Mouse (Mus musculus): ENCODE results near the gene Dgki. TPM values are rescaled to one million over a fixed set of nuclear protein-coding genes. Genes with fewer than 3 reads are reported as not detected.
"Not testable (repeated sequence)": the region's sequence is repeated elsewhere in the genome, so short reads cannot be mapped to it uniquely, and the experiment has no call there.

Gene Dgki
- polyA plus RNA-seq, 1 experiment from 2014 or later = 0.85 TPM

DNA sequence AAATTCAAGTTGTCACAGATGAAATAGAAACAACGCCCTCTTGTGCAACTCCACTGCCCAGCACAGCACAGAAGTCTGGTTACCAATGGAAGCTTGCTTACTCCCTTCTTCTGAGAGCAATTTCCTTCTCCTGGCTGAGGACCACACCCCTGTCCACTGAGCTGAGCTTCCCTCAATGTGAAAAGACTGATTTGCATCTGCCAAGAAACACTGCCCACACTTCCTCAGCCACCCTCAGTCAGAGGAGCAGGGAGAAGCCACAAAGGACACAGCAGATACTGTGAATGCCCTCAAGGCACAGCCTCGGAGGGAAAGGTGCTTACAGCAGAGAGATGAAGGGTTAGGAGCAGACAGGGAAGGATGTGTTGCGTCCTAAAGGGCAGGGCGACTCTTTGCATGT, 149.9 kb downstream of the Dgki start:
- Histone ChIP-seq H3K27ac (no peak overlapping the region; the same call in 1 of the 2 replicates), H3K9me3 (no peaks in the 10 kb centered on the region), H3K4me1 (peaks cover 4% of the 10 kb centered on the region), H3K4me3 (no peak overlapping the region), H3K27me3 (ENCODE audit: insufficient read depth, poor library complexity, severe bottlenecking) (no peaks in the 10 kb centered on the region), H3K36me3 (no peaks in the 10 kb centered on the region)
- no peak for DNase-seq (ENCODE audit: low spot score)
- 71% methylated on average over 4 of the region's 4 CpGs for WGBS

DNA sequence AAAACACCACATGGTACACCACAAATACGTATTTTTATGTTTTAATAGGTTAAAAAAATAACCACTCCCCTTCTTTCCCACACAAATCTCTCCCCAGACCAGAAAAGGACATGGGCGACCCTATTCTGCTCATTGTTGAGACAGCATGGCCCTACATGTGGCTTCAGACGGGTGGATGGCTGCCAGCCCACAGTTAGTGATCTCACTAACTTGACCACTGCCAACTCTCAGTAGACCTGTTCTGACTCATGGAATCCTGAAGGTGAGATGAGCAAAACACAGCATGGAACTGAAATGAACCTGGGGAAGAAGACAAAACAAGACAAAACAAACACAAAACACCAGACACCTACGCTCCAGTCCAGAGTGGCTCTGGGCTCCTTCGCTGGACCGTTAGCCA, 150.8 kb downstream of the Dgki start:
- 81% methylated on average over 6 of the region's 6 CpGs for WGBS
- Histone ChIP-seq H3K36me3 (no peaks in the 10 kb centered on the region), H3K9me3 (no peaks in the 10 kb centered on the region), H3K4me3 (no peak overlapping the region), H3K4me1 (peaks cover 12% of the 10 kb centered on the region), H3K27me3 (ENCODE audit: insufficient read depth, poor library complexity, severe bottlenecking) (no peaks in the 10 kb centered on the region), H3K27ac (no peak overlapping the region)
- no peak for DNase-seq (ENCODE audit: low spot score)

DNA sequence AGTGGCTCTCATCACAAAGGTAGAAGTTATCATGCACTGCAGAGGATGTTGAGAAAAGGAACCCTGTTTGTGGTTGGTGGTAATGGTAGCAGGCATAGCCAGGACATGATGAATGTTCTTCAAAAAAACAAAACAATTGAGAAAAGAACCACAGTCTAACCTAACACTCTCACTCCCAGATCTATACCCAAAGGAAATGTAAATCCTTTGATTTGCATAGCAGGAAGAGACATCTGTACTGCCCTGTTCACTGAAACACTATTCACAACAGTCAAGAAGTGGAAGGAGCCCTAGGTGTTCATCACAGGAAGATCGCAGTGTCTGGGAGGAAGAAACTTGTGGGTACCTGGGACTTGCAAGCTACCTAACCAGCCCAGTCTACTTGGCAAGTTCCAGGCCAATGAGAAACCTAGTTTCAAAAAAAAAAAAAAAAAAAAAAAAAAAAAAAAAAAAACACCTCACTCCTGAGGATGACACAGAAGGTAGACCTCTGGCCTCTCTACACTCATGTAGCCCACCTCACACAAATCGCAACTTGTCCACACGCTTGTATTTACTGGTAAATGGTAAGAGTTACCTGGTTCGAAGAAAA, 152.5 kb downstream of the Dgki start:
- 89% methylated on average over 4 of the region's 4 CpGs for WGBS
- peaks cover 26% of the 10 kb centered on the region for H3K4me1 ChIP-seq
- no peak overlapping the region for H3K4me3 ChIP-seq
- no peak for DNase-seq (ENCODE audit: low spot score)
- no peak overlapping the region for H3K27ac ChIP-seq
- no peaks in the 10 kb centered on the region for H3K36me3 ChIP-seq
- no peaks in the 10 kb centered on the region for H3K27me3 ChIP-seq (ENCODE audit: insufficient read depth, poor library complexity, severe bottlenecking)
- H3K9me3 ChIP-seq = no peaks in the 10 kb centered on the region

DNA sequence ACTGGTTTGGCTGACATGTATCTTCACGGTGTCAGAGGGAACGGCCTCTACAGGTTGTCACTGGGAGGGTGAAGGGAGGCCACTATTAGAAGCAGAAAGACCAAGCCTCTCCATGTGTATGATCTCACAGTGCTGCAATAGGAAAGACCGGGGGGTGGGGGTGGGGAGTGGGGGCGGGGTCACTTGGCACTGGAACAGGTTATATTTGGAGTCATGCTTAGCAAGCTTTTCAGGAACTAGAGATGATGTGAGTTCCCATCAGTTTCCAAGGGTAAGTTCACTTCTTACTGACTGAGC, 156.2 kb downstream of the Dgki start:
- Histone ChIP-seq H3K4me1 (peaks cover 26% of the 10 kb centered on the region), H3K4me3 (no peak overlapping the region), H3K36me3 (no peaks in the 10 kb centered on the region), H3K27me3 (ENCODE audit: insufficient read depth, poor library complexity, severe bottlenecking) (no peaks in the 10 kb centered on the region), H3K27ac (peak overlapping the region; percentile 36; the same call in 1 of the 2 replicates), H3K9me3 (no peaks in the 10 kb centered on the region)
- WGBS = 29% methylated on average over 4 of the region's 4 CpGs
- no peak for DNase-seq (ENCODE audit: low spot score)

DNA sequence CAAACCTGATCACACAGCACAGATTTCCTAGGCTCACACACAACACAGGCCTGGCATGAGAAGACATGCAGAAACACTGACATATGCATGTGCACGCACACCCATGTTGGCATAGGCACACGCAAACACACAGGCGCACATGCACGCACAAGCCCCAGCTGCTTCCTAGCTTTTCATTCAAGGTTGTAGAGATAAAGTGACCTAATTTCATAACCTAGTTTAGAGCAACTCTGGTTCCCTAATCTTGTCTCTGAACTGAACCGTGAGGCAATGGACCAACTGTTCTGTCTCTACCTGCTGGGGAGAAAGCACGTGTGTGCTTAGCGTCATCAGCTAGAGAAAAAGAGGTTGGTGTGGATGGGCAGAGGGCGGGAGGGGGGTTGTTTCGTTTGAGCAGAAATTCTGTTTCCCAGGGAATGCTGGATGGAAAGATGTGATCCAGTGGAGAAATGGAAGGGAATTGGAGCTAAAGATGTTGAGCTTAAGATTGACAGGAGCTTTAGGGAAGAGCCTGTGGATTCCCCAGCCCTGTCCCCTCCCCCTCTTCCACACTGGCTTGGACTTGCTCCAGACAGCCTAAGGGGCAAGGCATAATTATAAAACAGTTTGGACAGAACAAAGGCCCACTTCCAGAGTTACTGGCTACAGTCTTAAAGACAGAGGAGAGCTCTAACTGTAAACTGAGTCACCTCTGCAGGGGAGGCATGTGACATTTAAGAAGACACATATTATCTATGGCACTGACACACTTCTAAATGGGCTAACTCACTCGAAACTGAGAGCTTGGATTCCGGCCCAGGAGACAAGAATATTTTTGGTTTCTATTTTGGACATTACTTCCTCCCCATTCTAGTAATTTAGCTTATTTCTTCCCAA, 156.8 kb downstream of the Dgki start:
- H3K4me1 ChIP-seq = peaks cover 26% of the 10 kb centered on the region
- peak overlapping the region; percentile 36 for H3K27ac ChIP-seq
- no peaks in the 10 kb centered on the region for H3K9me3 ChIP-seq
- 78% methylated on average over 11 of the region's 11 CpGs for WGBS
- no peak for DNase-seq (ENCODE audit: low spot score)
- H3K4me3 ChIP-seq = no peak overlapping the region
- no peaks in the 10 kb centered on the region for H3K36me3 ChIP-seq
- H3K27me3 ChIP-seq (ENCODE audit: insufficient read depth, poor library complexity, severe bottlenecking) = no peaks in the 10 kb centered on the region

DNA sequence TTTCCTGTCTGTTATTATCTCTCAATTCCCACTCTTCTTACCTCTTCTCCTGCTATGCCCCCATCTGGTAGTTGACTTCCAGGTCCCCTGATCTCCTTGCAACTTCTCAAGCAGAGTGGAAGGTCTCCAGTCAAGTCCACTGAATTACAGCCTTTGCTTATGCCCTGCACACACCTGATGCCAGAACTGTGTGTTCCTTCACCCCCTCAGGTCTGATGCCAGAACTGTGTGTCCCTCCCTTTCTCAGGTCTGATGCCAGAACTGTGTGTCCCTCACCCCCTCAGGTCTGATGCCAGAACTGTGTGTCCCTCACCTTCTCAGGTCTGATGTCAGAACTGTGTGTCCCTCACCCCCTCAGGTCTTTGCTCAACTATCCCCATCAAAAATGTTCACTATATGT, 161.2 kb downstream of the Dgki start:
- DNase-seq (ENCODE audit: low spot score) = no peak
- no peak overlapping the region for H3K4me3 ChIP-seq
- no peak overlapping the region for H3K27ac ChIP-seq
- H3K27me3 ChIP-seq (ENCODE audit: insufficient read depth, poor library complexity, severe bottlenecking) = no peaks in the 10 kb centered on the region
- H3K9me3 ChIP-seq = no peaks in the 10 kb centered on the region
- H3K36me3 ChIP-seq = no peaks in the 10 kb centered on the region
- H3K4me1 ChIP-seq = peaks cover 10% of the 10 kb centered on the region

DNA sequence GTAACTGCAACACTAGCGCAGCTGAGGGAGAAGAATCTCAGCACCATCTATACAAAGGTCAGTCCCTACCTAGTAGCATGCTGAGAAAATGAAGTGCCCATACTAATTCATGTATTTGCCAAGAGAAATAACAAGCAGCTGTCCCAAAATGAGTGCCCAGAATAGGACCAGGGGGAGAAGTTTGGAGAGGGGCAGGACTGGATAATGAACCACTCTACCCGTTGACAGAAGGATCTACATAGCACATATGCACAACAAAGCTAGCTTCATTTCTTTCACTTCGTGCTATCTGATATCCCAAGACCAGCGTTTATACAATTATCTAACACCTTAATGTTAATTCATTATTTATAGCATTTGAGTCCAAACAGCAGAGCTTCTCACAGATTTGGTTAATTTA, 168.7 kb downstream of the Dgki start:
- Histone ChIP-seq H3K4me1 (no peaks in the 10 kb centered on the region), H3K36me3 (no peaks in the 10 kb centered on the region), H3K27me3 (ENCODE audit: insufficient read depth, poor library complexity, severe bottlenecking) (no peaks in the 10 kb centered on the region), H3K4me3 (no peak overlapping the region), H3K27ac (no peak overlapping the region), H3K9me3 (no peaks in the 10 kb centered on the region)
- WGBS = 82% methylated on average over 4 of the region's 4 CpGs
- no peak for DNase-seq (ENCODE audit: low spot score)

DNA sequence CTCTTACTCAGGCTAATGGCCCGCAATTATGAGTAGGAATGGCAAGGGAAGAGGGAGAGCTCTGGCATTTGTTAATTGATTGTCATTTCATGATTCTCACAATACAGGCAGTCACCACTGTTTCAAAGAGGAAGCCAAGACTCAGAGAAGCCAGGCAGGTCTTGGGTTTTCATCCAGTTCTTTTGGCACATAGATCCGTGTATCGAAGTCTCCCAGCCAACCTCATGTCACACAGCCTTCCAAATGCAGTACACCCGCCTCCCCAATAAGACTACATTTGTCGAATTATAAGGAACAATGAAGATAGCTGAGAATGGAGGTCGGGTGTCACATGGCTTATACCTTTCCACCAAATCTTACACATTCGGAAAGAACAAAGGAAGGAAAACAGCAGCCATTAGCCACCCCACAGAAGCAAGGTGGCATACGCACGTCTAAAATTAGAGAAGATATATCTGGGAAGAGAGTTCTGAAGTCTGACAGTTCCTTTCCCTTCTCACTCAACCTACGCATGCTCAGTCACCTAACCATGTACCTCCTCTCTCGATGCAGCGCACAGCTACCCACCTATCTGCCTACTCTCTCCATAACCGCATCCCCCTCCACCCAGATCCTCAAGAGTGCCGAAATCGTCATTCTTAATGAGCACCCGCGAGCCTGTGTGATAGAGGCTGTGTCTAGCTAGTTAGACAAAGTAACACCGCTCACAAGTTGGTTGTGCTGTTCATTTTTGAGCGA, 179.4 kb downstream of the Dgki start:
- Histone ChIP-seq H3K27ac (no peak overlapping the region), H3K9me3 (no peaks in the 10 kb centered on the region), H3K36me3 (no peaks in the 10 kb centered on the region), H3K27me3 (ENCODE audit: insufficient read depth, poor library complexity, severe bottlenecking) (no peaks in the 10 kb centered on the region), H3K4me3 (no peak overlapping the region), H3K4me1 (no peaks in the 10 kb centered on the region)
- no peak for DNase-seq (ENCODE audit: low spot score)
- 87% methylated on average over 19 of the region's 19 CpGs for WGBS

DNA sequence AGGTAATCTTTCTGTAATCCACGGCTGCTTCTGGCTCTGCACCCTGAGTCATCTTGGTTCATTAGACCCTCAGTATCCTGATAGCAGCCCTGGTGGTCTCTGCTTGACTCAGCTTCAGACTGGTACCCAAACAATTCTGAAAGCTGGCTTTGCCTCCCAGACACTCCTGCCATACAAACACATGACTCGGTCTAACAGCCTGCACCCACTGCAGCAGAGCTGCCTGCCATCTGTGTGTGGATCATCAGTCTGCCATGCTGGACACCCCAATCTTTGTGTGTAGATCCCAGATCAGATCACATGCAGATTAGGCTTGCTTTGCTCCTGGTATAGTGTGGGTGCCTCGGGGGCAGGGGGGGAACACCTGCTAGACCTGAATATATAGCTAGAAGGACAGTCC, 180.8 kb downstream of the Dgki start:
- H3K4me3 ChIP-seq = no peak overlapping the region
- H3K9me3 ChIP-seq = no peaks in the 10 kb centered on the region
- no peak overlapping the region for H3K27ac ChIP-seq
- H3K27me3 ChIP-seq (ENCODE audit: insufficient read depth, poor library complexity, severe bottlenecking) = no peaks in the 10 kb centered on the region
- 76% methylated on average over 3 of the region's 3 CpGs for whole genome bisulfite sequencing
- DNase-seq (ENCODE audit: low spot score) = peak; percentile 70
- H3K4me1 ChIP-seq = no peaks in the 10 kb centered on the region
- H3K36me3 ChIP-seq = no peaks in the 10 kb centered on the region

DNA sequence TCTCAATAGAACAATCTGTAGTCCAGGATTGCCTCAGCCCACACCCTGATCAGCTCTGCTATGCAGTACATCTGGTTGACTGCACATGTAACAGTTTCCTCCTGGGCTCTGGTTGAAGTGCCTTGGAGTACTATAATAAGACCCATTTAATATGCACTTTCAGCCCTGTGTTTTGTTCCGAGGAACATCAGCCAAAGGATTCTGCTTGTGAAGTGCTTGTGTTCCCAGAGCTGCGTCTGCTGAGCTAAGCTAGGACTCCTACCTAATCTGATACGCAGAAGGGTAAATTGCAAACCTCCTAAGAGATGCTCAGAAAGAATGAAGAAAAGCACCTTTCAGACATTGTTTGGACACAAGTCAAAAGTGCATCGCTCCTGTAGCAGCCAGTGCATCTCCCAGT, 186.9 kb downstream of the Dgki start:
- no peak overlapping the region for H3K4me3 ChIP-seq
- H3K27me3 ChIP-seq (ENCODE audit: insufficient read depth, poor library complexity, severe bottlenecking) = no peaks in the 10 kb centered on the region
- DNase-seq (ENCODE audit: low spot score) = no peak
- H3K27ac ChIP-seq = no peak overlapping the region
- H3K4me1 ChIP-seq = no peaks in the 10 kb centered on the region
- 87% methylated on average over 4 of the region's 4 CpGs for WGBS
- H3K9me3 ChIP-seq = no peaks in the 10 kb centered on the region
- H3K36me3 ChIP-seq = no peaks in the 10 kb centered on the region

DNA sequence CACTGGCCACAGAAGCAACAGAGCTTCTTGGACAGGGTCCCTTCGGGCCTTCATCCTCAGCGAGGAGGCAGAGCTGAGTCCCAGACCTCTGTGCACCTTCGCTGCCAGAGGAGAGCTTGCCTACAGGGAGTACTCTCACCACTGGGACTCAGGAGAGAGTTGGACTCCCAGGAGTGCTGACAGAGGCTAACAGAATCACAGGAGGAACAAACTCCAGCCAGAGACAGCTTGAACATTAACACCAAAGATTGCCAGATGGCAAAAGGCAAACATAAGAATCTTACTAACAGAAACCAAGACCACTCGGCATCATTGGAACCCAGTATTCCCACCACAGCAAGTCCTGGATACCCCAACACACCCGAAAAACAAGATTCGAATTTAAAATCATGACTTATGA, 193.7 kb downstream of the Dgki start:
- H3K4me3 ChIP-seq; H3K9me3 ChIP-seq; H3K4me1 ChIP-seq; H3K36me3 ChIP-seq; H3K27me3 ChIP-seq (ENCODE audit: insufficient read depth, poor library complexity, severe bottlenecking); DNase-seq (ENCODE audit: low spot score); H3K27ac ChIP-seq: not testable (repeated sequence)
- WGBS = 86% methylated on average over 6 of the region's 6 CpGs

DNA sequence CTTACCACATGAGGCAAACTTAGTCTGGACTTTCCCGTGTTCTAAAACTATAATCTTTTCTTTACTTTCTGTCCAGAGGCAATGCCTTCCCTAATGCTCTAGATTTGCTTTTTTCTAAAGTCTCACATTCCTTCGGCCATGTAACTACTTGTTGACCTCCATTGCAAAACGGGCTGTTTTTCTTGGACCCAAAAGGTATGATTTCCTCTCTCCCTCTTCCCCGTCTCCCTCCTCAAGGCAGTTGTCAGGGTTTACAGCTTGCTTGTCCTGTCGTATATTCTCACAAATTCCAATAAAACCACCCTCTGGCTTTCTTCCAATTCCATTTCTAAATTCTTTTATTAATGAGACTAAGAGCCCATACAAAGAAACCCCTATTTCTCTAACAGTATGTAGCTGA, 199.6 kb downstream of the Dgki start:
- Histone ChIP-seq H3K27ac (no peak overlapping the region), H3K4me3 (no peak overlapping the region), H3K9me3 (no peaks in the 10 kb centered on the region), H3K36me3 (no peaks in the 10 kb centered on the region), H3K27me3 (ENCODE audit: insufficient read depth, poor library complexity, severe bottlenecking) (no peaks in the 10 kb centered on the region), H3K4me1 (peaks cover 10% of the 10 kb centered on the region)
- 78% methylated on average over 5 of the region's 5 CpGs for WGBS
- no peak for DNase-seq (ENCODE audit: low spot score)

DNA sequence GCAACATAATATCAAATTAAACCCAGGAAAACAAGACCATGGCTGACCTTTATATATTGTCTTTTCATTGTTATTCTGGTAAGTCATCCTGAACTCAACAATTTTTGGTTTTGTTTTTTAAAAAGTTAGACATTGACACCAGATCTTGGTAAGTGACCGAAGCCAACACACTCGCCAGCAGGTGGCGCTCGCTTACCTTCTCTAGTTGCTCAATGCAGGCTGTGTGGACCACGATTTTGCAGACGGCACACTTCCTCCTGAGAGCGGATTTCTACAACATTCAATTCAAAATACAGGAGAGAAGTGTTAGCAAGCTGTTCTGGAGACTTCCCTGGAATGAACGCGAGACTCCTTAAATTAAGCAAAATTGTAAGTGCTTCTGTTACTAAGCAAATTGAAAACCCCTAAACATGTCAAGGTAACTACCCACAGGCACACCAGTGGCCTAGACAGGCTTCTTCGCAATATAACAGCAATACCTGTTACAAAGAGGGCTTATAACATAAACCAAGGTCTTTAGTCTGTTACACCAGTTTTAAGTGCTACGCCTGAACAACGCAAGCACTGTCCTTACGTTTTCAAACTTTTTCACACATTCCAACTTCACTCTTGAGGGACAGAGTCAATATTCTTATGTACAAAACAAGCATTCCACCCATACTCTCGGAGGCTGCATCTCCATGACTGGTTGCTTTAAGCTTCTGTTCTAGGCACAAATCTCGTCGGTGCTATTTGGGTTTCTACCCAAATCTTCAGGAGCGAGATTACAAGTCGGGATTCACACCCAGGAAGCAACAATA, 202.4 kb downstream of the Dgki start:
- WGBS = 41% methylated on average over 18 of the region's 18 CpGs
- DNase-seq (ENCODE audit: low spot score) = peak; percentile 86

More for the DNA sequence above, 202.4 kb downstream of the Dgki start:
- no peaks in the 10 kb centered on the region for H3K36me3 ChIP-seq
- no peaks in the 10 kb centered on the region for H3K27me3 ChIP-seq (ENCODE audit: insufficient read depth, poor library complexity, severe bottlenecking)
- no peak overlapping the region for H3K4me3 ChIP-seq
- H3K27ac ChIP-seq = peak overlapping the region; percentile 79; the same call in 1 of the 2 replicates
- peaks cover 6% of the 10 kb centered on the region; the same call in 1 of the 2 replicates for H3K4me1 ChIP-seq
- no peaks in the 10 kb centered on the region for H3K9me3 ChIP-seq
